Mouse (Mus musculus): ENCODE results near the gene Soga3.

The Soga3 gene

GRCm38 (mm10) chr10:29208735-29209134, 65.1 kb downstream of the Soga3 start:
- DNase-seq: no peak

DNA sequence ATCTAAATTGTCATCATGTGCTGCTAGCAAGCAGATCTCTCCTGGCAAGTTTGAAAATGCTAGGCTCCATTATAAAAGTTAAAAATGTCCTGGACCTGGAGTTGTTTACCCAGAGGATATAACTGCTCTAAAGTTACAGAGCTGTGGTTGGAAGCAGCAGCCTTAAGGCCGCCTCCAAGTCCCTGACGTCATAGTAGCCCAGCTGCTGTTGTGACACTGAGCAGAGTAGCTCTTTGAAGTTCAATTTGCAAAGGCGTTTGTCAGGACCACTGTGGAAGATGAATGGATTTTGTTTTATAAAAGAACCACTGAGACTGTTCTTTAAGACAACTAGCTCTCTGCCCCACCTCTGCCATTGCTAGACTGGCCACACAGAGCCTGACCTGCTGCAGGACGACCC, 67.8 kb downstream of the Soga3 start, which contains the start of gene 9330159F19Rik:
Gene 9330159F19Rik (plus strand): TSS at position 154 of the 400 bp plus-strand sequence.
- no peak for DNase-seq

GRCm38 (mm10) chr10:29213534-29214100, 70.0 kb downstream of the Soga3 start:
- DNase-seq: no peak

DNA sequence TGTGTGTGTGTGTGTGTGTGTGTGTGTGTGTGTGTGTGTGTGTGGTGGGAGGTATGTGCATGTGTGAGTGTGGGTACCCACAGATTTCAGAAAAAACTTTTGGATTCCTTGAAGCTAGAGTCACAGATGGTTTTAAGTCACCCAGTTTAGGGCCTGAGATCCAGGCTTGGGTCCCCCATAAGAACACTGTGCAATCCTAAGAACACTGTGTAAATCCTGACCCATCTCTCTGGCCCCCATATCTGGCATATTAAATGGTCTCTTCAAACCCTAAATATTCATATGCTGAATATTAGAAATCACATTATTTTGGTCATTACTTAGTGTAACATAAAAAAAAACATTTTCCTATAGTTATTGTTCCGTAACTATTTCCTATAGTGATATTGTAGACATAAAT, 73.3 kb downstream of the Soga3 start:
- no peak for DNase-seq

GRCm38 (mm10) chr10:29217451-29217850, 73.8 kb downstream of the Soga3 start:
- no peak for DNase-seq

DNA sequence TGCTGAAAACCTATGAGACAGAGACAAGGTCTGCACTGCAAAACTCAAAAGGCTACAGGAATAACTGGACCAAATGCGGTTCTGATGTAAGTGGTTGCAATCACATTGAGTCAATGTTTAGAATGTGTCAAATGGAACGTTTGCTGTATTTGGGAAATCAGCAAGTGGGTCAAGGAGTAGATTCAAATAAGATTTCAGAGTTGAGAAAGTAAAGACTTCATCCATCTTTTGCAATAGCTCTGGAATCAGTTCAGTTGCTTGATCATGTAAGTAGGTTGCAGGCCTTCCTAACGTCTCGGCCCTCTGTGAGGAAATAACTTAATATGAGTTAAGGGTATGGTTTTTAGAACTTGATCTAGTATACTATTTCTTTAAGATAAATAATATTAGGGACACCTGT, 81.7 kb downstream of the Soga3 start:
- no peak for DNase-seq

DNA sequence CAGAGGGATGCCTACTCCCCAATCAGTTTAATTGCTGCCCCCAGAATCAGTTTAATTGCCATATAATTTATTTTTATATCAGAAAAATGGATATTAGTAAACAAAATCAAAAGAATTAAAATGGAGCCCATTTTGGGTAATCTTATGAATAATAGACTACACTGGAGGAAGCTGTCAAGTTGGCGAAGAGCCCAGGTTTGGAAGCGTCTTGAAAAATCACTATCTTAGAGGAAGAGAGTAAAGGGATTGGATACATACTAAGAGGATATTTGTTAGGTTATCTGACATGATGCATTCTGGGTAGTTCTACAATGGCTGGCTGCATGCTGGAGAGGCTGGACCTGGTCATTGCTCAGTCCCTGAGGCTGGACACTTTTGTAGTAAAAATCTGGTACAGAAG, 87.6 kb downstream of the Soga3 start:
- DNase-seq: peak in 1 of 2 experiments; percentile 38

Data from cerebellum, postnatal 25 days (tissue).